Mouse (Mus musculus): ENCODE data around the gene Tmem132a.

- TF ChIP-seq GATA1 (IDR thresholded peaks at IDR 0.05; ENCODE audit: borderline replicate concordance, low read length) (no peak), FLI1 (IDR thresholded peaks at IDR 0.05; ENCODE audit: low read length) (no peak)
Observed at GRCm38 (mm10) chr19:10914291-10914690, 44.6 kb upstream of the Tmem132a start.

All from megakaryocyte, embryonic 14.5 days (primary cell).